Mouse (Mus musculus) brown adipose tissue, adult 24 weeks (tissue): ENCODE data around the gene Cacna1h. TPM values are rescaled to one million over a fixed set of nuclear protein-coding genes. Genes with fewer than 3 reads are reported as not detected.

ENCODE experiments used
- H3K27ac ChIP-seq: fragments of 200-500 bp; replicated peaks from 2 replicates; pipeline ENCODE4 v1.5.1; 2012; ENCODE audit warnings: low read depth, mild to moderate bottlenecking, low read length
- H3K4me1 ChIP-seq: fragments of 200-500 bp; 2 replicates; pipeline ENCODE4 v1.6.1; 2012; ENCODE audit warnings: low read length, mixed read lengths; ENCODE audit not compliant: control insufficient read depth, insufficient read depth, insufficient read length
- H3K4me3 ChIP-seq: fragments of 200-500 bp; 2 replicates; pipeline ENCODE4 v1.5.1; 2012; ENCODE audit warnings: low read depth, mild to moderate bottlenecking, low read length, moderate library complexity; ENCODE audit not compliant: insufficient read depth
- polyA plus RNA-seq: library from polyadenylated mRNA; stranded (reverse); fragments of >200 nt; gene quantifications from 2 replicates; pipeline ENCODE4 v1.2.4, GENCODE M21; 2012; ENCODE audit not compliant: missing spikeins, insufficient read depth, insufficient read length

Cacna1h gene
- polyA plus RNA-seq, 1 experiment: not detected

DNA sequence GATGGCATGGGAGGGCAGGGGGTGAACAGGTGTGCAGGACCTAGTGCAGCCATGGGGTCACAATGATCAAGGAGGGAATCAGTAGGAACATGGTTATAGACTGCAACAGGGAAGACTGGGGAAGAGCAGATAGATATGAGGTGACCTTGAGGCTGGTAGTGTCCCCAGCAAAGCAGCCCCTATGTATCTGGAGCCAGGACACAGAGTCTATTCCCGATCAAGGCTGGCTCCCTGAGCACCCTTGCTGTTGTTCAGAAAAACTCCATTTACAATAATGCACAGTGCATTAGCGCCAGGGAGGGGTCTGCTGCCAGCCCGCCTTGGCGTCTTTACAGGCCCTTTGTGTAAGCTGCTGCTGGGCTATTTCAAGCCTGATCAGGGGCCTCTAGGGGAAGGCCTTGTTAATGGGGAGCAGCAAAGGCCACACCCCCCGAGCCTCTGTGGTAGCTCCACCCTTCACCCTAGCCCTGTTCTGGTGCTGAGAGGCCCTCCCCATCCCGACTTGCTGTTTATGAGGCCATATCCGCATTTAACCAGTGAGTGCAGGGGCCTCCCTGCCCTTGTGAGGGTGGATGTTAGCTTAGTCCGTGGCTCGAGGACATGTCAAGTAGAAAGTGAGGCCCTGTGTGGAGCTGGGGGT, 28.8 kb upstream of the Cacna1h start:
- no peak overlapping the region for H3K4me3 ChIP-seq
- no peak overlapping the region for H3K27ac ChIP-seq
- no peaks in the 10 kb centered on the region for H3K4me1 ChIP-seq

DNA sequence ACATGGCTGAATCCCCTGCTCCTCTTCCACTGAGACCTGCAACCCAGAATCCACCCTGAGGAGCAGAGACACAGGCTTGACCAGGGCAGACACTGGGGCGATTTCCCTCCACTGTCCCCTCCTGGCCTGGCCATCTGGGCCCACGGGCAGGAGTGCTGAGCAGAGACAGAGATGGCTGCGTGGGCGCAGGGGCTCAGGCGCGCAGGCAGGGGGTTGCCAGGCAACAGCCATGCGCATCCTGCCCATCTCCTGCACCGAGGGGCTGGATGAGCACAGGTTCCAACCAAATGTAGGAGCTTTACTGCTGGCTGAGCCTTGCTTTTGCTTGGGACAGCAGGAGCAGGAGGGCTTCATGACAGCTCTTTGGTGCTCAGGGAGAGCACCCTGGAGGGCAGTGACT, 23.0 kb upstream of the Cacna1h start:
- H3K4me1 ChIP-seq: no peaks in the 10 kb centered on the region
- H3K4me3 ChIP-seq: no peak overlapping the region
- H3K27ac ChIP-seq: no peak overlapping the region

DNA sequence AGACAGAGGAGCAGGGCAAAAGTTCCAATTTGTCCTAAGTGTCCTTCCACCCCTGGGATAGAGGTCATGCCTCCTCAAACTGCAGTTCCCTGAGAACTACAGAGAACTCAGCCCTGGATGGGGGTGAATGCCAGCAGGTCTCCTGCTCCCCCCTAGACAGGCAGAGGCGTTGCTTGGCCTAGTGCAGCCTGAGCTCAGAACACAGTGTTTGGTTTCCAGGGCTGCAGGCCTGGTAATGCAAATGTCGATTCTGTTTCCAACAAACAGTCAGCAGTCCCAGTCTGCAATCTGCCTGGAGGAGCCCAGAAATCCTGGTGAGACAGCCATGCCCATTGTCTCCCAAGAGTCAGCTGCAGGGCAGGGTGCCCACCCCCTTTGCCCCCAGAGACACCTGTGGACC, 20.7 kb upstream of the Cacna1h start, which contains the start of gene Tekt4:
Gene Tekt4, plus strand, starts transcription at position 344 of the 400 bp plus-strand sequence.
- Histone ChIP-seq H3K4me1 (no peaks in the 10 kb centered on the region), H3K4me3 (no peak within 1 kb of the TSS), H3K27ac (no peak within 1 kb of the TSS)

DNA sequence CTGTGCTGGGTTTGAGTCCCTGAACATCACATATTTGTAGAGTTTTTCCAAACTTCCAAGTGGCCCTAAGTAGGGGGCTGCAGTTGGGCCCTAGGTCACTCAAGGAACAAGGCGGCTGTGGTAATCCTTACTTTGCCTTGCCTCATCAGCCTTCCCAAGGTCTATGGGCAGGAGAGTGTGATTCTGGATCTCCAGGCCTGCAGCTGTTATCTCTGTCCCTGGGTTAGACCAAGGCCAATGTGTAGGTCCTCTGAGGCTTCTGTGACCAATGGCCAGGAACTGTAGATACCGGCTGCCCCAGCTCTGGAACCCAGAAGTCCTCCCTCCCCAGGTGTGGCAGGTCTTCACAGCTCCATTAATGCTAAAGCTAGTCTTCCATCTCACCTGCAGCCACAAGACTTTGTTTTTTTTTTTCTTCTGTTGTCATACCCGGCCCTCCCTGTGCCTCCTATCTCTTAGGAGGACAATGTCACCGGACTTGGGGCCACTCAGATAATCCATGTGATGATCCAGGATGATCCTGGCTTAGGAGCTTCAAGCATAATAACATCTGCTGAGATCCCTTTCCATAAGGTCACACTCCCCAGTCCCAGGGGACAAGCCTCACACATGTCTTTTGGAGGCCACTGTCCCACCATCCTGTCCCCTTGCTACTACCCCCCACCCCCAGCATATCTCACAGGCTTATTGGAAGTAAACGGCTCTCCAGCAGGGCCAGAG, 18.8 kb upstream of the Cacna1h start:
- Histone ChIP-seq H3K4me1 (no peaks in the 10 kb centered on the region), H3K4me3 (no peak overlapping the region)

DNA sequence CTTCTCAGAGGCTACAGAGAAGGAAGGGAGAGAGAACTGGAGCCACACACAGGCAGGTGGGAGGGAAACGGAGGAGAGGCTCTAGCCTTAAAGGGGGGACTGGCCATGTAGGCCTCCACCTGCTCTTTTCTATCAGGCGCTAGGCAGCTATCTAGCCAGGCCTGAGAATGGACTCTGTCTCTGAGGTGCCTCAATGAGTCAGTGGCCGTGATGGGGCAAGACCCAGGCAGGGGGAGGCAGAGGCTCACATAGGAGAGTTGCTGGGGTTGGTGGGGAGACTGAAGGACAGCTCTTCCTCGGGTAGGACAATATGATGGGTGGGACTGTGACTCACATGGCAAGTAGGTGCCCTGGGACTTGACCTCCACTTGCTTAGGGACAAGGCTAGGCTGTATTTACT, 16.7 kb upstream of the Cacna1h start:
- no peaks in the 10 kb centered on the region for H3K4me1 ChIP-seq
- H3K27ac ChIP-seq: no peak overlapping the region
- H3K4me3 ChIP-seq: no peak overlapping the region

More for the DNA sequence above, 18.8 kb upstream of the Cacna1h start:
- H3K27ac ChIP-seq: no peak overlapping the region

DNA sequence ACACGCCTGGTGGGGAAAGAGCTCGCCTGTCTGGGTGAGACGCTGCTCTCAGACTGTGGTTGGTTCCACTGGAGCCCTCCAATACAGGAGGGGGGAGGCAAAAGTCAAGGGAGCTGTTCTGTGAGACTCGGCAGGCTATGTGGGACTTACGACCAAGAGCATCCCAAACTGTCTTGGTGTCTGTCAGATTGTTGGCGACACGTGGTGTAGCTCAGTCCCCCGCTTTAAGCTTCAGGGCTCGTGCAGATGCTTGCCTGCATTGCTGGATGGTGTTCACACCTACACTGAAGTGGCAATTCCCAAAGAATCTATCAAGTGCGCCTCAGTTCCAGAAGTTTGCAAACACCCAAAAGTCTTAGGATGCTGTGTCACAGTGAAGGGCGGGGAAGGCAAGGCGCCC, 14.3 kb upstream of the Cacna1h start:
- Histone ChIP-seq H3K4me3 (no peak overlapping the region), H3K4me1 (no peaks in the 10 kb centered on the region), H3K27ac (no peak overlapping the region)

DNA sequence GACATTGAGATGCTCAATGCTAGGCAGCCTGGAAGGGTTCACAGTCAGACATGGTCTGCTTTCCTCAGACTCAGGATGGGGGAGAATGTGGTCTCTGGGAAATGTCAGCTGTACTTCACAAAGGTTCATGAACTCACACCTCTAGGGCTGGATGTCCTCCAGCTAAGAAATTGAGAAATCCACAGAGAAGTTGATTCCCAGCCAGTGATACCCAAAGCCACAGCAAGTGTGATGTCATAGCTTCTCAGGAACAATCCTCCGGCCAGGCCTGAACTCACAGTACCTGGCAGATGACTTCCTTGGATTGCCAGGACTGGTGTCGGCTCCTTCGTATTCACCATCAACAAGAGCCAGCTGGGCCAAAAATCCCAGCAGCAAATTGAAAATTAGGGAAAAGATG, 12.3 kb upstream of the Cacna1h start:
- no peaks in the 10 kb centered on the region for H3K4me1 ChIP-seq
- H3K4me3 ChIP-seq: no peak overlapping the region
- H3K27ac ChIP-seq: no peak overlapping the region

DNA sequence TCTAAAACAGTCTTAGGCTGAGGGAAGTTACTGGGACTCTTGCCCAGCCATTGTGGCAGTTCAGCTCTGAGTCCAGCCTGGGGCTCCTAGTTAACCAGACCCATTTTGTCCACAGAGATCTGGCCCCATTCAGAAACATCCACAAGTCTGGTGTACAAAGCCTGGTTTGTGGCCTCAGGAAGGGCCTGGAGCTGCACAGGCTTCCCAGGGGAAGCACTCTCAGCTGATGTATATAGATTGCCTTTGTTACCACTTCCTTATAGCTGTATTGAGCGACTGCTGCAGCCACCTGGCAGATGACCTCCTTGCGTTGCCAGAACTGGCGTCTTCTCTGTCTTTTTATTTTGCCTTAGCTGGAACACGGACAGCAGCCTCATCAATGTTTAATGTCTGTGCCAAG, 11.5 kb upstream of the Cacna1h start:
- no peaks in the 10 kb centered on the region for H3K4me1 ChIP-seq
- H3K27ac ChIP-seq: no peak overlapping the region
- no peak overlapping the region for H3K4me3 ChIP-seq

DNA sequence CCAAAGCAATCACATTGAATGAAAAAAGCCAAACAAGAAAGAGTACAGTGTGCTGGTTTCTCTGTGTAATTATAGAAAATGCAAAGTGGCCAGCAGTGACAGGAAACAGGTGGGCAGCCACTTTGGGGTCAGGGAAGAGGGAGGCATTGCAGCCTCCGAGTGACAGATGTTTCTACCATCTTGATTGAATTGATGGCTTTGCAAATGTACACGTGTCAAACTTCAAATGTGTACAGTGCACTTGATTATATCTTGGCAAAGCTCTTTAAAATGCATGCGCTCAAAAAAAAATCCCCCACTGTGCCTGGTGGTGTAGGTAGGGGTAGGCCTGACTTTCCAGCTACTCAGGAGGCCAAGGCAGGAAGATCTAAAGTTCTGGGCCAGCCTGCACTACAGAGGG, 9.3 kb upstream of the Cacna1h start:
- H3K4me3 ChIP-seq: no peak overlapping the region
- no peaks in the 10 kb centered on the region for H3K4me1 ChIP-seq
- no peak overlapping the region for H3K27ac ChIP-seq

DNA sequence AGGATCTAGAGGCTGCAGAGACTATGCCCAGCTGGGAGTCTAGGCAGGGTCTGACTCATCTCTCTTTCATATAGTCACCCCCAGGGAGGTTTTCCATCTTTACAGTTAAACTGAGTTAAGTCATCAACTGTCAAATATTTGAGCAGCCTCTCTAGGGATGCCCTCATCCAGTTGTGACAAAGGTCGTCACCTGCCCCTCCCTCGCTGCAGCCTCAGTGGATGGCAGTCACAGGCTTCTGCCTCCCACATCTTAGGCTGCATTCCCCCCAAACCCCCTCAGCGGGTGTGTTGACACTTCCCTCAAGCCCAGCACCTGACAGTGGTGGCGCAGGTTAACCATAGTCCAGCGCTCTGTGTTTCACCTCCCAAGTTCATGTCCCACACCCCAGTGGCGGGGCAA, 7.8 kb upstream of the Cacna1h start:
- Histone ChIP-seq H3K4me1 (no peaks in the 10 kb centered on the region), H3K4me3 (no peak overlapping the region), H3K27ac (no peak overlapping the region)

DNA sequence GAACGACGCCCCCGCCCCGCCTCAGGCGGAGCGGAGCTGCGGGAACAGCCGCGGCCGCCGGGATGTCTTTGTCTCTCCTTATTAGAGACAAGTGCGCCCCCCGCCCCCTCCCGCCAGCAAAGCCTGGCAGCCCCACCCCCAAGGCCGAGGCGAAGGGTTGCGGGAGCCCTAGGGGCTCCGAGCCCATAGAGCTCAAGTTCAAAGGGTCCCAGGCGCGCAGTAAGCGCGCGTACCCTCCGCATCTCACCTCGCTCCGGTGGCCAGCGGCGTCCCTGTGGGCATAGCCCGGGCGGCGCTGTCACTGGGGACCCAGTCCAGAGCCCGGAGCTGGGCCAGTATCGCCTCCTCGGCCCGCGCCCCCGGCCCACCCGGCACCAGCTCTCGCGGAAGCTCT, 363 bp downstream of the Cacna1h start:
- Histone ChIP-seq H3K4me3 (peak overlapping the region; percentile 45), H3K4me1 (no peaks in the 10 kb centered on the region), H3K27ac (no peak overlapping the region)

DNA sequence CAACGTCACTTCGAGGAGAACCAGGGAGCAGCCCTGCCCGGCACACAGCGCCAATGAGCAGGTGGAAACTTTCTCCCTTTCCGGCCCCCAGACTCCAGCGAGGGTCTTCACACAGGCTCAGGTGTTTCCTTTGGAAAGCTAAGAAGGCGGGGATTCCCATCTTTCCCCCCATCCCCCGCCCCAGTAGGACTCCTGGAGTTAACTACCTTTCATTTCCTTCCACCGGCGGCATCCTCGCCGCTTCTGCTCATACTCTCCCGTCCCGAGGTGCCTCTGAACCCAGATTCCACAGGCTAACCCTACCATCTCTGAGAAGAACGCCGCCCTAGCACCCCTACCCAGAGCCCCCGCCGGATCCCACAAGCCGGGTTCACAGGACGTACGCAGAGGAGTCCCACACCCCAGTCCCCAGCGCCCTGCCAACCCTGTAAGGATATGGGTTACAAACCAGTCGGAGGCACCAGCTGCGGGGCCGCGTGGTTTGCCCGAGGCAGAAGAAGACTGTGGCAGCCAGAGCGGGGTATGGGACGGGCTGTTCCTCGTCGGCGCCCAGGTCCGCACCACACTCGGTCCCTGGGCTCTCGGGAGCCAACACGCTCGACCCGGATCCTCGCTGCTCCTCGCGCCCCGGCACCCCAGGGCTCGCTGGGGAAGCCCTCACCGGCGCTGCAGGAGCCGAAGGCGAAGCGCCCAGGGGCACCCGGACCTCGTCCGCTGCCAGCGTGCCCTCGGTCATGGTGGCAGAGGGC, 976 bp downstream of the Cacna1h start:
- peak overlapping the region; percentile 22; the same call in 1 of the 2 replicates for H3K4me3 ChIP-seq
- no peak overlapping the region for H3K27ac ChIP-seq
- H3K4me1 ChIP-seq: no peaks in the 10 kb centered on the region

DNA sequence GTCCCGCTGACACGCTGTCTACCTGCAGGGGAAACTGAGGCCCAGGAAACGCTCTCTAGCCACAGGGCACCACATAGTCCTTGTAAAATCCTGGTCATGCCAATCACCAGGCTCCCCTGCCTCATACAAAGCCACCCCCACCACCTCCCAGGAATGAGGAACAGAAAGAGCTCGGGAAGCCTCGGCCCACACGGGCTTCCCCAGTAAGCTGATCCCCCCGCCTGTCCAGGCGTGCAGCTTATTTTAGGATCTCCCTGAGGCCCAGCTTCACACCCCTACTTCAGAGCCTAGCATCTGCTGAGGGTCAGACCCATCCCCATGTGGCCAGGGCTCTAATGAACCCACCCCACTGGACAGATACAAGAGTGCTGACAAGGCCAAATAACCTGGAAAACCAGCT, 3.0 kb downstream of the Cacna1h start:
- no peaks in the 10 kb centered on the region for H3K4me1 ChIP-seq
- no peak overlapping the region for H3K27ac ChIP-seq
- no peak overlapping the region for H3K4me3 ChIP-seq

DNA sequence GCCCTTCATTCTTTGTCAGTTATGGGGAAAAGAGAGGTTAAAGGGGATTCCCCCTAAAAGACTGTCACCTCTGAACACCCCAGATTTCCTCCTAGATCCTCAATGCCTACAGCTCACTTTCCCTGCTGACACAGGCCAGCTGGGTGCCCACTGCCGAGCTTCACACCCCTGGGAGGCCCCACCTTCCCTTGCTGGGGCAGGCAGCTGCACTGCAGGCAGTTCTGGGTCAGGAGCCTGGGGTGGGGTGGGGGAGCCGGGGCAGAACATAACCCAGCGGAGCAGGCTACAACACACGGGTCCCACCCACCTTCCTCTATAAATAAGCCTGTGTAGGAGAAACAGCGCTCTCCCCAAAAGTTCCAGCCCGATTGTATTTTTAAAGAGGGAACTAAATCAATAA, 3.7 kb downstream of the Cacna1h start:
- no peak overlapping the region for H3K4me3 ChIP-seq
- H3K27ac ChIP-seq: no peak overlapping the region
- H3K4me1 ChIP-seq: no peaks in the 10 kb centered on the region

DNA sequence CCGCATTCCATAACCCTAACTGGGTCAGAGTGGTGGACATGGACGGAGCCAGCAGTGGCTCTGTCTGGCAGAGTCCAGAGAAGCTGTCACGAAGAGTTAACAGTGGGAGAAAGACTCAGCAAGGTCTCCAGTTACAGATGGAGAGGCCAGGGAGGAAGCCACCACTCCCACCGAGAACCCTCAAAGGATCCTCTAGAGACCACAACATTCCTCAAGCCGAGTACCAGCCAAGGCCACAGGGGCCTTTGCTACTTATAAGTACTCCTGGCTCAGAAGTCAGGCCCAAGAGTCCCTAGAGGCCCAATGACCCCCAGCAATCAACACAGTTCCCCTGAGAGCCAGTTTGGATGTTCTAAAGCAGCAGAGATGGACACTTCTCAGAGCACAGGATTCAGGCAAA, 4.3 kb downstream of the Cacna1h start:
- no peak overlapping the region for H3K4me3 ChIP-seq
- H3K27ac ChIP-seq: no peak overlapping the region
- no peaks in the 10 kb centered on the region for H3K4me1 ChIP-seq
